Mouse (Mus musculus): ENCODE data around the gene Fbxw2.
"Not testable (repeated sequence)": the region's sequence is repeated elsewhere in the genome, so short reads cannot be mapped to it uniquely, and the experiment has no call there.

The Fbxw2 gene

DNA sequence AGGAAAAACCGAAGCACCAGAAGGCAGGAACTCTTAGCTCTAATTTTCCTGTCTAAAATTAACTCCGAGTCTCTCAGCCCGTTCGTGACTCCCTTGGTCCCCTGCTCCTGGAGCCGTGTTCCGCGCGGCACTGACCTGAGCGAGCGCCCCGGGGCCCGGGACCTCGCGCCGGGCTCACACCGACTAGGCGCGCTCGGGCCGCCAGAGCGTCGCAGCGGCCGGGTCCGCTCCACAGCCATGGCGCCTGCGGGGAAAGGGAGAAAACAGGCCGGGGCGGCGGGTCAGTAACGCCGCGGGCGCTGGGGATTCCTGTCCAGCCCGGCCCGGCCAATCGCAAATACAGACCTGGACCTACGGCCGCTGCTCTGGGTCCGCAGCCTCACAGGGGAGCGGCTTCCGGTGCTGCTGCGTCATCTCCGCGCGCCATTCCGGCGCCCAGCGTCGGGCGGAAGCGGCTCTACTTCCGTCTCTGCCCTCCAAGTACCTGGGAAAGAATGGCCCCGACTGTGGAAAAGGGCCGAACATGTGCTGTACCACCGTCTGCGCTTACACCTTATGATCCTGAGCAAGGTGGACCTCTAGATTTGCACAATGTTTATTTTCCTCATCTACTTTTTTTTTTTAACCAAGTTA, at the start of gene Fbxw2:
Fbxw2 (minus strand) TSS at position 485 of the 633 bp plus-strand sequence.
- in situ Hi-C loops (cut with MboI, MseI), result no loop called here

DNA sequence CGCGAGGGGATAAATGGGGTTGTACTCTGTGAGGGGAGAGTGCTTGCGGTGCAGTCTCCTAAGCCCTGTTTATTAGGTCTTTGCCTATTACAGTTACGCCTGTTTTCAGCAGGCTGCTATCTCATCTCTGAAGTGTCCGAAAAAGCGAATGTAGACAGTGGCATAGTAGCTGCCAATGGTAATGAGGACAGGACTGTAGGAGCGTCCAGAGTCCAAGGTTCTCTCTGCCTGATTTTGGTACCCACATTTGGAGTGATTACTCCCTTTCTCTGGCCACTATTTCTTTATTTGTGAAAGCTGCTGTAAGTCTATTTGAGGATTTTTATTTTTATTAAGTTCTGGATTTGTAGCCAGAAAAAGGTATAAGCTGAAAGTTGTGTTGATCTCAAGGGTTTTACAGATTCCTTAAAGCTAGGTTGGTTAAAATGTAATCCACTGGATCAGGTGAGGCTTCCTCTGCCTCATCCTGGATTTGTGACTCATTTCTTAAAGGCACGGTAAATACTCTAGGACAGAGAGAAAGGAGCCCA, 48.8 kb upstream of the Fbxw2 start, which contains the start of gene Psmd5:
Psmd5 (minus strand) TSS at position 153 of the 530 bp plus-strand sequence.
- in situ Hi-C loops (cut with MboI, MseI), result no loop called here

GRCm38 (mm10) chr2:34874271-34874670, 48.2 kb upstream of the Fbxw2 start, which contains the start of gene Cutal:
Cutal (plus strand) TSS chr2:34874396.
- in situ Hi-C loops (cut with MboI, MseI), result no loop called here

GRCm38 (mm10) chr2:34870520-34871474, 44.7 kb upstream of the Fbxw2 start:
- in situ Hi-C loops (cut with MboI, MseI), result no loop called here

DNA sequence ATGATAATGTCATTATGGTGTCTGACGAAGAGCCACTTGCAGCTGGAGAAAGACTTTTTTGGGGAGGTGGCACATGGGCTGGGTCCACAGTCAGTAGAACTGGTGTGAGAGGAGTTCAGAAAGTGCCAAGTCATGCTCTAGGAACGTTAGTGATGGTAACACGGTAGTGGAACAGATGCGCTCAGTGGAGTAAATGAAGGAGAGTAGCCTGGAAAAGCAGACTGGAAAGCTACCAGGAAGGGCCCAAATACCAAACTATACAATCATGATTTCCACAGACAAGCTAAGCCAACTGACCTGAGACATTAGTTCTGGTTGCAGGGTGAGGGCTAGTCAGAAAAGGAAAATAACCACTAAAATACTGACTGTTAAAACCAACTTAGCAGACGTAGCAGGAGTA, 43.6 kb upstream of the Fbxw2 start:
- in situ Hi-C loops (cut with MboI, MseI), result no loop called here

DNA sequence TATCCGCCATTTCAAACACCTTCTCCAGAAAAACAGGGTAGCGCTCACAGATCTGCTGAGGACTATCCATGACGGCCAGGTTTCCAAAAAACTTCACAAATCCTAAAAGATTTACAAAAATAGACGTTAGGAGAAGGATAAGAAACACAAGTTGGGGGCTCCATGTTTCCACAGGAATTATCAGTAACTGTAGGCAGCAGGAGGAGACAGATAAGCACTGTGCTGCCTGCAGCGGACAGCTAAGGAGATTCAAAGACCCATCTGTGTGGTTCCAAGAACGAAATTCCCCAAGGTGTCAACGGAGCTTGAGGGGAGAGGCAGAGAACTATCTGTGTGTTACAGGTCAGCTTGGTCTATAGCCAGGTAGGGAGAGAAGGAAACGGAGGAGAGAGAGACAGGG, 31.6 kb upstream of the Fbxw2 start:
- in situ Hi-C loops (cut with MboI, MseI), result no loop called here

DNA sequence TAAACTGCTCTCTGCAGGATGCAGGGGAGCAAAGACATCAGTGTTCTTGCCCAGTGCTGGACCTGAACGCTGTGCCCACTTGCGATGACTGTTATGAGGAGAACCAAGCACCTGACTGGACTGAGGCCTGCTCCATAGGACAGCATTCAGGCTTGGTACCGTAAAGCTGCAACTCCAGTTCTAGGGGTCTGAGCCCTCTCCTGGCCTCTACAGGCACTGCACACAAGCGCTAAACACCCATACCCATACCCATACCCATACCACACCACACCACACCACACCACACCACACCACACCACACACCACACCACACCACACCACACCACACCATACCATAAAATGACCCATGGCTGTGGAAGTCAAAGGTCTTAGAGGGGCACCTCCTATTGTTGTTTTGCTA, 29.2 kb upstream of the Fbxw2 start:
- in situ Hi-C loops (cut with MboI, MseI), result no loop called here

- in situ Hi-C loops (cut with MboI, MseI), result loop anchor here (10.0 kb wide), 1 partner anchor 1037 kb away; no protein-coding TSS in a partner anchor
Measured at GRCm38 (mm10) chr2:34847702-34848101, 21.6 kb upstream of the Fbxw2 start.

DNA sequence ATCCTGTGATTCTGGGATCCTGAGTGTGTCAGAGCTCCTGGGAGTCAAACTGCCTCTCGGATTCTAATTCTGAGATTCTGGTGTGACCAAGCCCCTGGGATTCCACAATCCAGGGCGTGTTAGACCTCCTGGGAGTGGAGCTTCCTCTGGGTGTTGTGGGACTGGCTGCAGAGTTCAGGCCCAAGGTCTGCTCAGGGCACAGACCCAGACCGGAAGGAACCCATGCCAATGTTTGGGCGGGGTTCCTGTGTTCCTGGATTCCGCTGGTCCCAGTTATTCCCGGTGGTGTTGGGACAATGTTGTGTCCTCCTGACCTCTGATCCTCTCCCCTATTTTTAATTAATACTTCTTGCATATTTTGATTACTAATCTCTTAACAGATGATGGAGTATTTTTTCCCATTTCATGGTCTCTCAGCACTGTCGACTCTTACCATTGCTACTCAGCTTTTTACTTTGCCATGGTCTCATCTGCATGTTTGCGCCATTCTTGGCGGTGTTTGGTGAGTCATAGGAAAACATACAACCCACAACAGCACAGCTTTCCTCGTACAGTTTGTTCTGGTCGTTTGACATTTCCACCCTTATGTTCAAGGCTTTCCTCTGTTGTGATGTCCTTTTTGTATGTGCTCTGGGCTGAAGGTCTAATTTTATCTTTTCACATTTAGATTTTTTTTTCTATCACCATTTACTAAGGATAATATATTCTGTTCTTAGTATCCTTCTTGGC, 17.3 kb upstream of the Fbxw2 start:
- in situ Hi-C loops (cut with MboI, MseI), result loop anchor here (5.0 to 10.0 kb wide), 2 partner anchors 39 to 1041 kb away; no protein-coding TSS in a partner anchor

GRCm38 (mm10) chr2:34841706-34842105, 15.6 kb upstream of the Fbxw2 start:
- in situ Hi-C loops (cut with MboI, MseI), result loop anchor here (5.0 to 10.0 kb wide), 2 partner anchors 41 to 1043 kb away; no protein-coding TSS in a partner anchor

- in situ Hi-C loops (cut with MboI, MseI), result loop anchor here (5.0 to 10.0 kb wide), 2 partner anchors 42 to 1045 kb away; no protein-coding TSS in a partner anchor
Measured at GRCm38 (mm10) chr2:34840143-34840542, 14.0 kb upstream of the Fbxw2 start.

GRCm38 (mm10) chr2:34835669-34836068, 9.6 kb upstream of the Fbxw2 start:
- in situ Hi-C loops (cut with MboI, MseI), result no loop called here

GRCm38 (mm10) chr2:34833624-34834023, 7.5 kb upstream of the Fbxw2 start:
- in situ Hi-C loops (cut with MboI, MseI), result no loop called here

DNA sequence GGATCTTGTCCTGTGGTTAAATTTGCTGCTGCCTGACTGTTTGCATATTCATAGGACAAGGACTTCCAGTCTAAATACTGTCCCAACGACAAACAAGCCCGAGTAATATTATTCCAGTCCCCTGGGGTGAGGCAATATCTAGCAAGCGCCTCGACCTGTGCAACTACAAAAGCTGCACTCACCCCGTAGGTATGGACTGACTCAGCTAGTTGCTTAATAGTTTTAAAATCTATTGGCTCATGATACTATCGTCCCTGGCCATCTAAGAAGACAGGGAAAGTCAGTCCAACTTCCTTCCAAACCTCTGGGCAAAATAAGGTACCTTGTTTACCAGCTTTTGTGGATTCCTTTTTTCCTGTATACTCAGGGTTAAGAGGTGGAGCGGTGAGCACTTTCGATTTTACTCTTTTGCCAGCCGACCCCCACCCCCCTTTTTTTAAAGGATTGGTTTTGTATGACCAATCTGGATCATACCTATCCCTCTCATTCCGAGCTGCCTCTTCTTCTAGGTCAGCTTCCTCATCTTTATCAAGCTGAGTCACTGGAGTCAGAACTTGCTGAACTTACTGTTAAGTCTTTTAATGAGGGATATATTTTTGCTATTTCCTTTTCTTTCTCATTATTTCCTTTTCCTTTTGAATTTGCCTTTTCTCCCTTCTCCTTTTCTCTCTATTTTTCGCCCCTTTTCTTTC, 6.8 kb upstream of the Fbxw2 start, which contains the start of gene Gm34653:
Gm34653 (plus strand) TSS at position 242 of the 692 bp plus-strand sequence.
- in situ Hi-C loops (cut with MboI, MseI), result not testable (repeated sequence)

DNA sequence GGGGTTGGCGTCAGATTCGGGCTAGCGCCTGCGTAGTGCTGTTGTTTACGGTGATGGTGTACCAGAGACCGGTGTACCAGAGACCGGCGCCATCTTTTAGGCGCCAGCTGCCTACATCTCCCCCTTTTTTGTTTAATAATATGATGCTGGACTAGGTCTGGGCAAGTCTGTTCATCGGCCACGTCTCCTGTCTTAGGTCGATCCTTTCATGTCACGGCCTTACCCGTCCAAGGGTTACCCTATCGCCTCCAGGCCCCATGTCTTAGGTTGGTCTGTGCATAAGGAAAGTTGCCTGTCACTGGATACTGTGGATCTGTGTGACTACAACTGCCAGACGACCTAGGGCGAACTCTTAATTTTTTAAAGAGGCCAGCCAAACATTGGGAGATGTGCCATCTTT, 4.0 kb upstream of the Fbxw2 start:
- in situ Hi-C loops (cut with MboI, MseI), result not testable (repeated sequence)

DNA sequence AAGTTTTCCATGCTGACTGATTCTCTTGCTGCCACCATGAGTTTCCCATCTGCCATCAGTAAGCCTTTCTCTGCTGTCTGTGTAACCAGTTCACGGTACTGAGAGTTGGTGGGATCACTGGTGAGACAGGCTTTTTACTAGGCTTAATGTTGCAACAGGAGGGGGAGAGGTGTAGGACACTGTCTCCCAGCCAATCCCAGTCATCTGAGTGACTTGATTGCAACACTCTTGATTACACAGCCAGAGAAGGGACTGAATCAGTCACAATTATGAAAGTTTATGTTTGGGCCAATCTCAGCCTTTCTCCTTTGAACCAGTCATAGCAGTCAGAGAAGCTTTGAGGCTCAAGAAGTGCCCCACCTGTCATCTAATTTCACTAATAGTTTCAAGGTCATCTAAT, 1.9 kb upstream of the Fbxw2 start:
- in situ Hi-C loops (cut with MboI, MseI), result no loop called here

GRCm38 (mm10) chr2:34827591-34827990, 1.5 kb upstream of the Fbxw2 start:
- in situ Hi-C loops (cut with MboI, MseI), result no loop called here

GRCm38 (mm10) chr2:34826460-34827231, 535 bp upstream of the Fbxw2 start:
- in situ Hi-C loops (cut with MboI, MseI), result no loop called here

DNA sequence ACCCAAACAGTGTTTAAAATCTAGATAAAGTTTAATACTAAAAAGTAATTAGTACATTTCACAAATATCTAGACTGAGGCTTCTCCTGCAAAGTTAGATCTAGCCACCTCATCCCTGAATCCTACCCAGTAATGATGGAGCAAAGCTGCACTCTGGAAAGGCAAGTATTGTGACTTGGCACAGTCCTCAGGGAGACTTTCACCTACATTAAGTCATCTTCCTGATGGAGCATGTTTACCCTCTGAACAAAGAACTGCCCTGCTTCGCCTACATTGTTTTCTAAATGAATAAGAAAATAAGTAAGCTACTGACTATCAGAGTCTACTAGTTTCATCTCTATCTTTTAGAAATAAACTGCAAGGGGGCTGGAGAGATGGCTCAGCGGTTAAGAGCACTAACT, 7.6 kb downstream of the Fbxw2 start:
- in situ Hi-C loops (cut with MboI, MseI), result no loop called here

- in situ Hi-C loops (cut with MboI, MseI), result not testable (repeated sequence)
Measured at GRCm38 (mm10) chr2:34815893-34816292, 10.2 kb downstream of the Fbxw2 start.

Measured in regulatory T cell (primary cell).